Mouse (Mus musculus): ENCODE results near the gene Zdhhc12.

Gene Zdhhc12

DNA sequence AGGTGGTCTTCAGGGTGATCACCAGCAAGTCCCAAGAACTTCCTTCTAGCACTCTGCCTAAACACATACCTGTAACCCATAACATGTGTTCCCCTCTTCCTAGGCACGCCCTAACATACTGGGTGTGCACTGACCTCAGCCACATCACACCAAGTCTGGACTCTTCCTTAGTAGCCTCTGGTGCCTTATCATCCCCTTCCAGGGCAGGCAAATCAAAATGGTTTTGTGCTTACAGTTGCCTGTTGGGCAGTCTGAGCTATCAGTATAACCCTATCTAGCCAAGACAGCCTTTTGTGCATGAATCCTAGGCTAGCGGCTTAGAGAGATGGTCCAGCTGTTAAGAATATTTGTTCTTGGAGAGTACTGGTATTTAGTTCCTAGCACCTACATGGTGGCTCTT, 18.1 kb upstream of the Zdhhc12 start:
- no peaks in the 10 kb centered on the region for H3K9me3 ChIP-seq (ENCODE audit: low read length)
- TF ChIP-seq CTCF (conservative IDR thresholded peaks at IDR 0.05; ENCODE audit: low read length) (no peak), NANOG (IDR thresholded peaks at IDR 0.05; ENCODE audit: borderline replicate concordance, low read length) (no peak), POU5F1 (IDR thresholded peaks at IDR 0.05; ENCODE audit: borderline replicate concordance, low read length) (no peak)

DNA sequence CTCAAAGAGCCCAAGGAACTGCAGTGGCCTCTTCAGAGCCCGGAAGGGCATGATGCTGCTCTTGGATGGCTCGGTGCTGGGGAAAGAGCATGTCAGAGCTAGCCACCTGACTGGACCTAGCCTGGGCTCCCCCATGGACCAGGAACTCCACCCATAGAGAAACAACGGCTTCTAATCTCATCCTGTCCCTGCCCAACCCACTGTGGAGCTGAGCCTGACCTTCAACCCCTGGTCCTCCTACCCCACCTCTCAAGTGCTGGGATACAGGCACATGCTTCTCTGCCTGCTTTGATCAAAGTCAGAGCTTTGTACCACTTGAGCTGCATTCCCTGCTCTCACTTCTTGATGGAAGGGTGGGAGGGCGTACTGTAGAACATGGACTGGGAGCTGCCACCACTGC, 14.8 kb upstream of the Zdhhc12 start:
- TF ChIP-seq POU5F1 (IDR thresholded peaks at IDR 0.05; ENCODE audit: borderline replicate concordance, low read length) (no peak), CTCF (conservative IDR thresholded peaks at IDR 0.05; ENCODE audit: low read length) (no peak), NANOG (IDR thresholded peaks at IDR 0.05; ENCODE audit: borderline replicate concordance, low read length) (no peak)
- Histone ChIP-seq H3K9me3 (ENCODE audit: low read length) (no peaks in the 10 kb centered on the region), H3K4me3 (replicated peaks; ENCODE audit: low read length) (no peak overlapping the region), H3K4me1 (replicated peaks; ENCODE audit: low read depth, low read length) (peaks cover 31% of the 10 kb centered on the region), H3K36me3 (ENCODE audit: insufficient read depth, low read length) (peaks cover 87% of the 10 kb centered on the region), H3K27me3 (ENCODE audit: insufficient read depth, low read length) (no peaks in the 10 kb centered on the region)

More for the DNA sequence above, 18.1 kb upstream of the Zdhhc12 start:
- no peaks in the 10 kb centered on the region for H3K27me3 ChIP-seq (ENCODE audit: insufficient read depth, low read length)
- no peak overlapping the region for H3K4me3 ChIP-seq (replicated peaks; ENCODE audit: low read length)
- H3K4me1 ChIP-seq (replicated peaks; ENCODE audit: low read depth, low read length): peaks cover 40% of the 10 kb centered on the region
- H3K36me3 ChIP-seq (ENCODE audit: insufficient read depth, low read length): peaks cover 75% of the 10 kb centered on the region

DNA sequence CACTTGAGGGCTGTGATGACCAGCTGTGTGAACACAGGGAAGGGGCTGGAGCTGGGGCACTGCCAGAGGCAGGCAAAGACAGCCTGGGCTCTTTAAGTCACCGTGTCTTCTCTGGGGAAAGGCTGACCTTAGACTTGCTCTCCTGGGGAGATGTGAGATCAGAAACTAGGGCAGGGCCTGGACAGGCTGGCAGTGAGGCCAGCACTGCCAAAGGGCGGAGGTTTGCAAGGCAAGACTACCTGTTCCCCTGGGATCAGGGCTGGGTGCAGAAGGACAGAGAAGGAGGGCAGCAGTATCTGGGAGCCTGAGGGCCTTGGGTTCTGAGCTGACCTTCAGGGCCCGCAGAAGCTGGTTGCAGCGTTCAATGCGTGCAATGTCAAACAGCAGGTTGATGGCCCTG, 14.2 kb upstream of the Zdhhc12 start:
- Histone ChIP-seq H3K9me3 (ENCODE audit: low read length) (no peaks in the 10 kb centered on the region), H3K4me1 (replicated peaks; ENCODE audit: low read depth, low read length) (peaks cover 26% of the 10 kb centered on the region), H3K4me3 (replicated peaks; ENCODE audit: low read length) (no peak overlapping the region), H3K27me3 (ENCODE audit: insufficient read depth, low read length) (no peaks in the 10 kb centered on the region), H3K36me3 (ENCODE audit: insufficient read depth, low read length) (peaks cover 87% of the 10 kb centered on the region)
- TF ChIP-seq NANOG (IDR thresholded peaks at IDR 0.05; ENCODE audit: borderline replicate concordance, low read length) (no peak), POU5F1 (IDR thresholded peaks at IDR 0.05; ENCODE audit: borderline replicate concordance, low read length) (no peak)

DNA sequence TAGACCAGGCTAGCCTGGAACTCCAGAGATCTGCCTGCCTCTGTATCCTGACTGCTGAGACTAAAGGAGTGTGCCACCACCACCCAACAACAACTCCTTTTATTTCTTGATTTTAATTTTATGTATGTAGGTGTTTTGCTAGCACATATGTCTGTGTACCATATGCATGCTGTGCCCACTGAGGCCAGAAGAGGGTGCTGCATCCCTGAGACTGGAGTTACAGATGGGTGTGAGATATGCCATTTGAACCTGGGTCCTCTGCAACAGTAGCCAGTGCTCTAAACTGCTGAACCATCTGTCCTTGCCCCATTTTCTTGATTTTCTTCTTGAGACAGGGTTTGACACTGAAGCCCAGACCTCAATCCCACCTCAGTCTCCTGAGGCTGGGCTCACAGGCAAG, 12.9 kb upstream of the Zdhhc12 start:
- Histone ChIP-seq H3K9me3 (ENCODE audit: low read length) (no peaks in the 10 kb centered on the region), H3K4me3 (replicated peaks; ENCODE audit: low read length) (no peak overlapping the region), H3K36me3 (ENCODE audit: insufficient read depth, low read length) (peaks cover 89% of the 10 kb centered on the region), H3K27me3 (ENCODE audit: insufficient read depth, low read length) (no peaks in the 10 kb centered on the region), H3K4me1 (replicated peaks; ENCODE audit: low read depth, low read length) (peaks cover 30% of the 10 kb centered on the region)
- TF ChIP-seq POU5F1 (IDR thresholded peaks at IDR 0.05; ENCODE audit: borderline replicate concordance, low read length) (no peak), NANOG (IDR thresholded peaks at IDR 0.05; ENCODE audit: borderline replicate concordance, low read length) (no peak), CTCF (conservative IDR thresholded peaks at IDR 0.05; ENCODE audit: low read length) (peak; percentile 90)

DNA sequence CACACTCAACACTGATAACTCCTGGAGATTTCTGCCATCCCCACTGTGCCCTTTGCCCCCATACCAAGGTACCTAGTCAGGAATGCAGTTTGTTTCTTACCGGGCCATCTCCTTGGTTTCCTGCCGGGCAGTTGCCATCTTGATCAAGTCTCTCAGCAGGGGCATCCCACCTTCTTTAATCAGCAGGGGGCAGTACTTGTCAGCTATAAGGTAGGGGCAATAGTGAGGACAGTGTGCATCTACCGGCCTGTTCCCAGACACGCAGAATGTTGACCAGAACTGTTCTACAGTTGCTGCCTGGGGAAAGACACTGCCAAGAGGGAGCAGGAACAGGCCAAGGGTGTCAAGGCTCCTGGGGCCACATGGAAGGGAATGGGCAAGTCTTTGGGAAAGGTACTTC, 6.8 kb upstream of the Zdhhc12 start:
- Histone ChIP-seq H3K36me3 (ENCODE audit: insufficient read depth, low read length) (peaks cover 86% of the 10 kb centered on the region), H3K27me3 (ENCODE audit: insufficient read depth, low read length) (no peaks in the 10 kb centered on the region), H3K4me3 (replicated peaks; ENCODE audit: low read length) (no peak overlapping the region), H3K4me1 (replicated peaks; ENCODE audit: low read depth, low read length) (peaks cover 23% of the 10 kb centered on the region), H3K9me3 (ENCODE audit: low read length) (no peaks in the 10 kb centered on the region)
- TF ChIP-seq NANOG (IDR thresholded peaks at IDR 0.05; ENCODE audit: borderline replicate concordance, low read length) (no peak), POU5F1 (IDR thresholded peaks at IDR 0.05; ENCODE audit: borderline replicate concordance, low read length) (no peak), CTCF (conservative IDR thresholded peaks at IDR 0.05; ENCODE audit: low read length) (no peak)

DNA sequence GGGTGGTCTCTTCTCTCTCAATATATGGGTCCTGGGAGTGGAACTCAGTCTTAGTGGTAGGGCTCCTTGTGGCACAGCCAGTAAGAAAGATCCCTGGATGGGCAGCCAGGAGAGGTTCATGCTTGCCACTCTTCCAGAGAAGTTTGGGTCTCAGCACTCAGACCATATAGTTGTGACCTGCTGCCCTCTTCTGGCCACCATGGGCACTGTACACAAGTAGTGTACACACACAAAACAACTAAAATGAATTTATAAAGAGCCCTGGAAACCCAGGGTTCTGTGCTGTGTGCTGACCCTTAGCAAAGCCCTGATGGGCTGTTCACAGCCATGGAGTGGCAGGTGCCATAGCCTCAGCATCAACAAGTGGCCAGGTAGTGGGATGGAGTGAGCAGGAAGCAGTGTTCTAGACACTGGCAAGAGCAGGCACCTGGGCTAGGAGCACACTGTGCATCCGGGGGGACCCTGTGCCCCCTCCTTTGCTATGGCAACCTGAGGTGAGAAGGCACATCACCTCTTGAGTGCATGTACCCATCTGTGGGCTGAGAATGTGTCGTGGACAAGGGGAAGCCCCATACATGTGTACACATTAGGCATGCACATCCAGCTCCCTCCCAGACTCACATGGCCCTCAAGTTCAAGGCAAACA, 2.6 kb upstream of the Zdhhc12 start:
- no peak overlapping the region for H3K4me3 ChIP-seq (replicated peaks; ENCODE audit: low read length)
- no peaks in the 10 kb centered on the region for H3K9me3 ChIP-seq (ENCODE audit: low read length)
- H3K4me1 ChIP-seq (replicated peaks; ENCODE audit: low read depth, low read length): peaks cover 47% of the 10 kb centered on the region
- peaks cover 72% of the 10 kb centered on the region for H3K36me3 ChIP-seq (ENCODE audit: insufficient read depth, low read length)
- H3K27me3 ChIP-seq (ENCODE audit: insufficient read depth, low read length): no peaks in the 10 kb centered on the region
- TF ChIP-seq POU5F1 (IDR thresholded peaks at IDR 0.05; ENCODE audit: borderline replicate concordance, low read length) (no peak), NANOG (IDR thresholded peaks at IDR 0.05; ENCODE audit: borderline replicate concordance, low read length) (no peak), CTCF (conservative IDR thresholded peaks at IDR 0.05; ENCODE audit: low read length) (peak; percentile 52)

DNA sequence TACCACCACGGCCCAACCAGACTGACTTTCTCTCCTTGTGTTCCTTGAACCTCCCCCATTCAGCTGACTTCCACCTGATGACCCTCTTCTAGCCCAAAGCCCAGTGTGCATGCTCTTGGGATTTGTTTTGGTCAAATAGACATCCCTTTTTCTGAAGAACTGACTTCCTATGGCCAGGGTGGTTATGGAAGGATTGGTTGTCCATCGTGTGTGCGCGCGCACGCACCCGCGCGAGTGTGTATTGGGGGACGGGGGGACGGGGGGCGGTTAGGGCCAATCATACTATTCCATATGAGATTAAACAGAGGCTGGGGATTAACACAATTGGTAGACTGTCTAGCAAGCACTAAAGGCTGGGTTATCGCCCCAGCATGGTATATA, 750 bp upstream of the Zdhhc12 start:
- H3K36me3 ChIP-seq (ENCODE audit: insufficient read depth, low read length): peaks cover 69% of the 10 kb centered on the region
- H3K4me1 ChIP-seq (replicated peaks; ENCODE audit: low read depth, low read length): peaks cover 58% of the 10 kb centered on the region
- H3K27me3 ChIP-seq (ENCODE audit: insufficient read depth, low read length): no peaks in the 10 kb centered on the region
- TF ChIP-seq POU5F1 (IDR thresholded peaks at IDR 0.05; ENCODE audit: borderline replicate concordance, low read length) (no peak), CTCF (conservative IDR thresholded peaks at IDR 0.05; ENCODE audit: low read length) (no peak), NANOG (IDR thresholded peaks at IDR 0.05; ENCODE audit: borderline replicate concordance, low read length) (no peak)
- H3K4me3 ChIP-seq (replicated peaks; ENCODE audit: low read length): peak overlapping the region; percentile 85
- no peaks in the 10 kb centered on the region for H3K9me3 ChIP-seq (ENCODE audit: low read length)

DNA sequence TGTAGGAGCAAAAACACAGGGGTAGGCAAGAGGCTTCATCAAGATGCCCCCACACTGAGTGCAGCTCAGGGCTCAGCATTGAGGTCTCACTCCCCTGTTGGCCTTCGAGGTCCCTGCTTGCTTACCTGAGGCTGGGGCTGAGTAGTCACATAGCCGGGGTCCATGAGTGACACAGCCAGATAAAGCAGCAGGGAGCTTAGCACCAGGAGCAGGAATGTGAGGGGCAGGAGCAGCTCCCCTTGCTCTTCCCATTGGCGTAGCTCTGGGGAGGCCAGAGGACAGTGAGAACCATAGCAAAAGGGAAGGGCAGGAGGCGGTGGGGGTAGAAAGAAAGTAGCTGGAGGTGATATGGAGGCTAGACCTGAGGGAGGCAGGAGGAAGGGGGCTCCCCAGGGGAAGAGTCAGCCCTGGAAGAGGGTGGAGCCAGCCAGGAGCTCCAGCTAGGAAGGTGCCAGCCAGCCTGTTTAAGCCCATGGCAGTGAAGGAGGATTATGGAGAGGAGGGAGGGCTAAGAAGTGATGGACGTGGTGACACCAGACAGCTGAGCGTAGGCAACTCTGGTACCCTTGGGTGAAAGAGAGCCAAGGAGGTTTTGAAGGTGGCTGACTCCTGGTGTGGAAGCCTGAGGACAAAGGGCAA, 1.0 kb downstream of the Zdhhc12 start:
- Histone ChIP-seq H3K4me1 (replicated peaks; ENCODE audit: low read depth, low read length) (peaks cover 64% of the 10 kb centered on the region), H3K9me3 (ENCODE audit: low read length) (no peaks in the 10 kb centered on the region), H3K27me3 (ENCODE audit: insufficient read depth, low read length) (no peaks in the 10 kb centered on the region), H3K4me3 (replicated peaks; ENCODE audit: low read length) (peak overlapping the region; percentile 92), H3K36me3 (ENCODE audit: insufficient read depth, low read length) (peaks cover 64% of the 10 kb centered on the region)
- TF ChIP-seq NANOG (IDR thresholded peaks at IDR 0.05; ENCODE audit: borderline replicate concordance, low read length): no peak
- TF ChIP-seq POU5F1 (IDR thresholded peaks at IDR 0.05; ENCODE audit: borderline replicate concordance, low read length): no peak
- TF ChIP-seq CTCF (conservative IDR thresholded peaks at IDR 0.05; ENCODE audit: low read length): no peak
